Mouse (Mus musculus): ENCODE data around the gene Crabp2.
A peak's percentile ranks its signal among the peaks of the same experiment; 100 is the strongest.

Crabp2 gene

GRCm38 (mm10) chr3:87986868-87987267 lies 38.4 kb downstream of the Crabp2 start:
- DNase-seq = peak; percentile 91

- no peak for DNase-seq
Measured at GRCm38 (mm10) chr3:87987633-87988032, 39.2 kb downstream of the Crabp2 start.

GRCm38 (mm10) chr3:87988068-87988467 lies 39.6 kb downstream of the Crabp2 start:
- no peak for DNase-seq

GRCm38 (mm10) chr3:87989935-87990334 lies 41.5 kb downstream of the Crabp2 start:
- no peak for DNase-seq

GRCm38 (mm10) chr3:87993436-87993835 lies 45.0 kb downstream of the Crabp2 start:
- DNase-seq = no peak

GRCm38 (mm10) chr3:87995331-87995730 lies 46.9 kb downstream of the Crabp2 start:
- DNase-seq = no peak

GRCm38 (mm10) chr3:87996401-87996800 lies 47.9 kb downstream of the Crabp2 start:
- no peak for DNase-seq

GRCm38 (mm10) chr3:87996971-87997614 lies 48.6 kb downstream of the Crabp2 start:
- DNase-seq = no peak

- no peak for DNase-seq
Measured at GRCm38 (mm10) chr3:87998747-87999146, 50.3 kb downstream of the Crabp2 start.

GRCm38 (mm10) chr3:87999243-87999895 lies 50.9 kb downstream of the Crabp2 start:
- DNase-seq = no peak

GRCm38 (mm10) chr3:88000181-88000580 lies 51.7 kb downstream of the Crabp2 start, which contains the start of gene Bcan:
Bcan (minus strand) TSS chr3:88000230.
- DNase-seq = no peak

- DNase-seq = no peak
Measured at GRCm38 (mm10) chr3:88000816-88001595, 52.5 kb downstream of the Crabp2 start.

- DNase-seq = no peak
Measured at GRCm38 (mm10) chr3:88002291-88002976, 54.0 kb downstream of the Crabp2 start.
